Mouse (Mus musculus) olfactory bulb, adult 2 months (tissue): ENCODE results near the gene Slc1a3.

Source experiments
- CTCF ChIP-seq: fragments of 200-500 bp; IDR thresholded peaks from 2 replicates; pipeline ENCODE4 v1.5.1; 2012; ENCODE audit warnings: low read depth, mild to moderate bottlenecking, low read length, moderate library complexity; ENCODE audit not compliant: insufficient read depth
- POLR2A ChIP-seq: fragments of 200-500 bp; IDR thresholded peaks from 2 replicates; pipeline ENCODE4 v1.6.1; 2012; ENCODE audit warnings: mild to moderate bottlenecking, low read depth, low read length, moderate library complexity; ENCODE audit not compliant: insufficient read depth

DNA sequence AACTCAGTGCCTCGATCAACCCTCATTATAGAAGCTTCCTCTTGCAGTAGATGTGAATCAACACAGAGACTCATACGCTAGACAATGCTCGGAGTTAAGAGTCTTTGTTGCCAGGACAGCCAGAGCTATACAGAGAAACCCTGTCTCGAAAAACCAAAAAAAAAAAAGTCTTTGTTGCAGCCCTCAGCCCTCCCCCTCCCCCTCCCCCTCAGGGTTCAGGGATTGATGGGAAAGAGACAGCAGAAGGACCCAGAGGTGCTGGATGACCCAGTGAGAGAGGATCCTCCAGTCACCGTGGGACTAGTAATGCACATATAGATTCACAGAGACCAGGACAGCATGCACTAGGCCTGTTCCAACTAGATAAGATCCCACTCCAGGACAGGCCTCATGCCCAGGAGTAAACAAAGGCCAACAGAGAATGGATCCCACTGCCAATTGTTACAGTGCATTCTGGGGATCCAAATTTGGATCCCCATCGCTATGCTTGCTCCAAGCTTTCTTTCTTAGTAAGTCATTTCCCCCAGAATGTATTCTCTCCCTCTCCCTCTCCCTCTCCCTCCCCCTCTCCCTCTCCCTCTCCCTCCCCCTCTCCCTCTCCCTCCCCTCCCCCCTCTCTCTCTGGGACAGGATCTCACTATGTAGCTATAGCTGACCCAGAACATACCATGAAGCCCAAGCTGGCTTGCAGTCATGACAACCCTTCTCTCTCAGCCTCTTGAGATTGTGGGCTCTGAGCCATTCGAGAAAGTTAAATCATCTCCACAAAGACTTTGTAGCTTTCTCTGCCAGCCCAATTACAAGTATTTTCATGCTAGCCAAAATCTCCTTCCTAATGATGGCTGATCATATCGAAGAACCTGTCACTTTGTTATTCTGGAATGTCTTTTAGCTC, 52.2 kb downstream of the Slc1a3 start:
- TF ChIP-seq CTCF, result no peak
- TF ChIP-seq POLR2A, result no peak
